Mouse (Mus musculus): ENCODE results near the gene Zcchc4.

DNA sequence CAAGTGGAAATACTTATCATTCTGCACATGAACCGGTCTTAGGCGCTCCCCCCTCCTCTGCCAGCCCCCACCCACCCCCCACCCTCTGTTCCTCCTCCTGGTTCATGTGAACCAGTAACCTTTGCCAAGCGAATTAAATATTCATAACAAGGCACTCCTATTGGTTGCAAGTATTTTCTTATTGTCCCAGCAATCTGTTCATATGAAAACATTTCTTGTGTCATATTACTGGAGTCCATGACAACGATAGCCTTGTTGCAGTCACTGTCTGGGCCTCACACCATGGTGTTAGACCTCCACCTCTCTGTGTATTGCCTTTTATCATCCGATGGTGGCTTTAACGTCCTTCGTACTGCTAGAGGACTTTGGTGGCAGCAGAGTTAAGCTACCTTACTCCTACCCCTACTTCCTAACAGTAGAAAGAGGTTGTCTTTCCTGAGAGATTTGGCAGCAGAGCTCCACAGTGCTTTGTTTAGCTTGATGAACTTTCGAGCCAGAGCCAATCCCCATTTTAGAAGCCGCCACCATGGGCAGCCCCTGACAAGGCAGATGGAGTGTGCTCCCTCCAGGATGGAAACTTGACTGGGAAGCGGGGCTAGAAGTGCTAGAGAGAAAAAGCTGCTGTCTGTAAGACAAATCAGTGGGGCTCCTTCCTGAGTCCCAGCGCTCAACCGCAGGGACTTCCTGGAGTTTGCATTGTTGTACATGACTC, 24.2 kb downstream of the Zcchc4 start:
- no peak for TF ChIP-seq TAL1 (IDR thresholded peaks at IDR 0.05; ENCODE audit: low read length)
- no peak for TF ChIP-seq GATA1 (IDR thresholded peaks at IDR 0.05; ENCODE audit: low read length)

Data from erythroblast, embryonic 14.5 days (primary cell).